Mouse (Mus musculus) thymus, postnatal 36 days (tissue): ENCODE results near the gene Armh1.
"Not testable (repeated sequence)": the region's sequence is repeated elsewhere in the genome, so short reads cannot be mapped to it uniquely, and the experiment has no call there.

ENCODE experiments used
- DNase-seq, 2 experiments: peaks; one replicate each; pipeline ENCODE4 v3.0.0; 2022; ENCODE audit warnings: mixed read lengths in 2 of 2

The Armh1 gene

DNA sequence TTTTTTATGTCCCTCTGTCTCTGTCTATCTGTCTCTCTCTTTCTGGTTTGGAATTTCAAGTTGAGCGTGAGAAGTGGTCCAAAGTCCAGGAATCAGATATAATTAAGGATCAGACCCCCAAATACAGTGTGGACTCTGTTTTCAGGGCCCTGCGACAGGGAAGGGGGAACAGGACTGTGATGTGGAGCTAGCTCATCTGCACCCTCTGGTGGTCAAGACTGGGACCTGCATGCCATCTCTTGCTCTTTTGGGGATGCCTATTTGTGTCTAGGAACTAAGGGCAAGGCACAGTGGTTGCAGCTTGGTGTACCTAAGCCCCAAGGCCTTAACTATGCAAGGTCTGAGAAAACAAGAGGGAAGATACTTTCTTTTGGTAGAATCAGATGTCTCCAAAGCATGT is 15.4 kb upstream of the Armh1 start:
- DNase-seq: peak; percentile 71 to 73

DNA sequence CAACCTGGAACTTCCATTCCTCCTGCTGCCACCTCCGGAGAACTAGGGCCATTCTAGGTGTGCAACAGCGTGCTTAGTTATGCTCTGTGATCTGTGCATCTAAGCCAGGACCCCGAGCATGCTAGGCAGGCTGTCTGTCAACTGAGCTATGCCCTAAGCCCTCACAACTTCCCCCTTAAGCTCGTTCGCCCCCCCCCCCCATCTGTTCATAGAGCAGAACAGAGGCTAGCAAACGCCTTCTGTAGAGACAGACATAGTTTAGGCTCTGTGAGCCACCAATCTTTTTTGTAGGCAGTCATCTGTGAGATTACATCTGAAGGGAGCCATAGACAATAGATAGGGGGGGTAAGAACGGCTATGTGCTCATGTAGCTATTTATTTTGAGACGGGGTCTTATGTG is 11.1 kb upstream of the Armh1 start:
- DNase-seq: no peak

DNA sequence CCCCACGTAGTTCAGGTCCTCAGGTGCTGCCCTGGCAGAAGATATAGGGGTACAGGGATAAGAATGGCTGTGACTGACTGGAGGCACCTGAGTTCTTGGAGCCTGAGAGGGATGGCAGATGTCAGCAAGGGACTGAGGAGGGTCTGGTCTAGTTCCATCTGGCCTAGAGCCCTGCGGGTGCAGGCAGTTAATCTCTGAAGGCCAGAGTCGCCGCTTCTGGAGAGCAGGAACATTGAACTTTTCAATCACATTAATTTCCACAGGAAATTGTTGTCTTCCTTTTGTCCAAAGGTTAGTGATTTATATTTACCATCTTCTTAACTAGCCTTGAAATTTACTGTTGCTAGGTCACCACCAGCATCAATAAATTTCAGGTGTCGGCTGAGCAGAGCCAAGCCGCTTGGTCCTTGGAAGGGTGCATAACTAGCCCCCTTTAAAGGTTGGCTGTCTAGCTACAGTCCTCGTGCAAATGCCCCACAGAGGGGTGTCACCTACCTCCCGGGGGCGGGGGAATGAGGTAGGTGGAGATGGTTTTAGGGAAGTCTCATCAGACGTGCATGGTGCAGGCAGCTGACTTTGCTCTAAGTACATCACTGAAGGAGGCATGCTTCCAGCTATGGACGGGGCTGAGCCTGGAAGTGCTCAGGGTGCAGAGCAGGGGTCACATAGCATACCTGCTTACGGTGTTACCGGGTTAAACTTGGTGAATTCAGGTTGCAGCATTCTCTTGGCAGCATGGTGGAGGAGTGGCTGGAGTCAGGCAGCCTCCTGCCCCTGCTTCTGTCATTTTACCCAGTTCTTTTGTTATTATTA is 10.4 kb upstream of the Armh1 start:
- no peak for DNase-seq

DNA sequence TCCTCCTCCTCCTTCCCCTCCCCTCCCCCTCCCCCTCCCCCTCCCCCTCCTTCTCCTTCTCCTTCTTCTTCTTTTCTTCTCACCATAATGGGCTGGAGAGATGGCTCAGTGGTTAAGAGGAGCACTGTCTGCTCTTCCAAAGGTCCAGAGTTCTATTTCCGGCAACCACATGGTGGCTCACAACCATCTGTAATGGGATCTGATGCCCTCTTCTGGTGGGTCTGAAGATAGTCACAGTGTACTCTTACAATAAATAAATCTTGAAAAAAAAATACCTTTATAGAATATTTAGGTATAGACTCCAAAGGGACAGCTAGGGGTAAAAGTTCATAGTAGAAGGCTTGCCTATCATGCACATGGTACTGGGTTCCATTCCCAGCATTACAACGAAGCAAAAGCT is 9.3 kb upstream of the Armh1 start:
- DNase-seq: no peak

DNA sequence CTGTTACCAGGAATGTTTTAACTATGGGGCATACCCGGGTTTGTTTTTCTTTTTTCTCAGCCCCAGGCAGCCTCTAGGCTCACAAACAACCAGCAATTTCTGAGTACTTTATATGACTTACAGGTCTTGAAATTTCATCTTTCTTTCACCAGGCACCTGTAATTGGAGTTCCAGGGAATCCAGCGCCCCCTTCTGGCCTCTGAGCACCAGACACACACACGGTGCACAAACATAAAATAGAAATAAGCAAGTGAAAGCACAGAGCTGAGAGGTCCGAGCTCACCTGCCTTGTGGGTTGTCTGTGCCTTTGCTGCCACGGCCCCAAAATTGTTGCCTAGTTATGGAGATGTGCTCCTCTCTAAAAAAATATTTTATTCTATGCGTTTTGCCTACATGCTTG is 8.0 kb upstream of the Armh1 start:
- not testable (repeated sequence) for DNase-seq

DNA sequence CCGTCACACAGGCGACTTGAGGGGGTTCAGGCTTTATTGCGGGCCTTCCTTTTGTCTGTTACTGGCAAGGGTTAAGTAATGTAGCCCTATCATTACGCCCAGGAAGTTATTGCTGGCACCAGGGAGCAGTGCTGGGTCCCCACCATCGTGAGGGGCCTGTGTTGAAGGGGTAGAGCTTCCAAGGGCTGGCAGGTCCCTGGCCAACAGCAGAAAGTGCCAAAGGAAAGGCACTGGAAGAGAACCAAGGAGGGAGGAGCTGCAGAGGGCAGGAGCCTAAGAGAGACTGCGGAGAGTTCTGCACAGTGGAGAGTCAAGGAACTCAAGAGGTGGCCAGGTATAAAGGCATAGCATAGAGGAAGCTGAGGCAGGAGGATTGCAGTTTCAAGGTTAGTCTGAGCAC is 2.7 kb upstream of the Armh1 start:
- no peak for DNase-seq

DNA sequence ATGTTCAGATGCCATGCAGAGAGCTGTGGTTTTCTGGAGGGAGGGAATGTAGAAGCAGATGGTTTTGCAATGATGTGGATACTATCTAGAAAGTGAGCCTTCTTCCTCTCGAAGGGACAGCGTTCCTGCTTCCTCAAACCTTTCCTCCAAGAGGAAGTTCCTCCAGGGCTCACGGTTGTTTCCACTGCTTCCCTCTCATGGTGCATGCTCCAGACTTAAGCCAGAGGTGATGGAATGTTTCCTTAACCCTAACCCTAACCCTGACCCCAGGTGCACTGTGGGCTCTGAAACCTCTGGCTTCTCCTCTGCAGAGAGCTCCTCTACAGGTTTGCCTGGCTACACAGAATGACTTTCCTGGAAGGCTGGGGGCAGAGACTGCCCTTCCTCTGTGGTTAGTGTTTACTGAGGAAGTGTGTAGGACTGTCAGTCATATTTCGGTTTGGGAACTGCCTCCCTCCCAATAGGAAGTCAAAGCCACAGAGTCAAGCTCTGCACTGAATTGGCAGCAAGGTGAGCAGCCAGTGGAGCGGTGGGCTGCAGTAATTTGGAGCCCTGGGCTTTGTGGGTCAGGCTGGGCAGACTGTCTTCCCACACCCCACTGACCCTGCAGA is 2.2 kb upstream of the Armh1 start:
- DNase-seq: no peak

DNA sequence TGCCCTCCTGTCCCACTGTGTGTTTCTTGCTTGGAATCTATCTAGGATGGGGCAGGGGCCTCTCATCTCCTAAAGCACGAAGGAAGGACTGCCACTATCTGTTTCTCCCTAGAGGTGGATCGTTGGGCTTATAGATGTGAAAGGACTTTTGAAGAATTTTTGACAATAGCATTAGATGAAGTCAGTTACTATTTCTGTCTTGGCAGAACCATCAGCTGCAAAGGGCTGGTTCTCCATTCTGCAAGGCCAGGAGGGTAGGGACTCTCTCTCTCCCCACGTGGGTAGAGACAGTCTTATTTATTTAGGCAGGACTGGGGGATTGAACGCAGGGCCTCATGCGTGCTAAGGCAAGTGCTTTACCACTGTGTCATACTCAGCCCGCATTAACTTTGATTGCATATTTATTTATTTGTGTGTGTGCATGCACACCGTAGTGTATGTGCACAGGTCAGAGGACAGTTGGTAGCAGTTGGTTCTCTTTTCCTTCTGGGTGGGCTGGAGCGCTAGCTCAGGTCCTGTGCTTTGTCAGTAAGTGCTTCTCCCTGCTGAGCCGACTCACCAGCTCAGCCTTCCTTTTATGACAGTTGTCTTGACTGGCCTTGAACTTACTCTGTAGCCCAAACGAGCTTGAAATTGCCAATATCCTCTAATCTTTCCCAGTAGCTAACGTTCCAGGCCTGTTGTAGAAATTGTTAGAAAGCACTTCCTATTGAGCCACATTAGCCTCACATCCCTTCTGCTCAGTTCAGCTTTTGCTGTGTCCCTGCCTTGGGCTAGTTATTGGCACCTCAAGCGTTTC is 1.5 kb upstream of the Armh1 start:
- no peak for DNase-seq

DNA sequence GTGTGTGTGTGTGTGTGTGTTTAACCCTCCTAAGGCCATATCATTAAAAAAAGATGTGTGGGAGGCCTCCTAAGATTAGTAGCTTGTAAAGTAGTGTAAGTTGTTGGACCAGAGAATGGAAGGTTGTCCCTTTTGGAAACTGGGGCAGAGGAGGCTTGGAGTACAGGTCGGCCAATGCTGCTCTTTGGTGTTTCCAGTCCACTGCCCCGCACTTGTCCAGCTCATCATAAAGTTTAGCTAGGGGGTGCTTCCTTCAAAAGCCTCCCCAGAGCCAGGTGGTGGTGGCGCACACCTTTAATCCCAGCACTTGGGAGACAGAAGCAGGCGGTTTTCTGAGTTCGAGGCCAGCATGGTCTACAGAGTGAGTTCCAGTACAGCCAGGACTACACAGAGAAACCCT is 830 bp upstream of the Armh1 start:
- DNase-seq: no peak

DNA sequence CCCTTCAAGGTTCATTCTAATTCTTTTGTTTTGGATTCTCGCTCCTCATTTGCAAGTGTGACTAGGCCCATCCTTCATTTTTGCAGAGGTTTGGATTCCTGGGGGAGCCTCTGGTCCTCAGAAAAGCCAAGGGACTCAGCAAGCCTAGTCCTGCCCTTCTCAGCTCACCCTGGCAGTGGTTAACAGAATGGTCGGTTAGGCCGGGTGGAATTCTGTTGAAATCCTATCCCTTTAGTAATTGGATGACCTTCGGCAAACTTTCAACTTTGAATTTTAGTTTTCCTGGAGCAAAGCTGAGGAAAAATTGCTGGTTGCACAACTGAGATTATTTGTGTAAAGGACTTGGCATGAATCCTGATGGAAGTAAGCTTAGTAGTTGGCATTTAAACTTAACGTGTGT is 426 bp upstream of the Armh1 start:
- DNase-seq: no peak

DNA sequence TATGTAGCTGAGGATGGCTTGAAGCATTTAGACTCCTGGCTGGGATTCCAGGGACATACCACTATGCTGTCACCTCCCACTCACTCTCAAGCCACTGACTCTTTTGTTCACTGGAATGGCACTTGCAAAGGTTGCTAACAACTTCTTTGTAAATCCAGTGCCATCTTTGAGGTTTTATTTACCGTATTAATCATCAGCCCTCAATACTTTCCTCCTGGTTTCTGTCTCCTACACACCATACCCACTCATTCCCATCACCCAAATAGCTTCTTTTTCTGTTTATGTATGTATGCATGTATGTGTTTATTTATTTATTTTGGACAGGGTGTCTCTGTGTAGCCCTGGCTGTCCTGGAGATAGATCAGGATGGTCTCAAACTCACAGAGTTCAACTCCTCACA is 943 bp downstream of the Armh1 start:
- no peak for DNase-seq

DNA sequence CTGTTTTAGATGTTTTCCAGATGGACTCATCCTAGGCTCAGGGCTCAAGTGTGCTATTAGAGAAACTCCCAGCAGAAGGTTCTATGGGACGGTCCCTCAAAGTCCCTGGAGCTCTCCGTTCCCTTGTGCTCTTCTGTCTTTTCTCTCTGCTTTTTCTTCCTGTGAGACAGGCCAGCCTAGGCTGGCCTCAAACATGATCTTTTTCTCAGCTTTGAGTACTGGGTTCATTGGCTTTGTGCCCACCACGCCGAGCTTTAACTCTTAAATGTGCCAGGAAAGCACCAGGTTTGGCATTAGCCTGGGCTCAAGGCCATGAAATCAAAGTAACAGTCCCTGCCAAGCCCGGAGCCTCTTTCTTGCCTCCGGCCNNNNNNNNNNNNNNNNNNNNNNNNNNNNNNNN is 11.1 kb downstream of the Armh1 start:
- no peak for DNase-seq

DNA sequence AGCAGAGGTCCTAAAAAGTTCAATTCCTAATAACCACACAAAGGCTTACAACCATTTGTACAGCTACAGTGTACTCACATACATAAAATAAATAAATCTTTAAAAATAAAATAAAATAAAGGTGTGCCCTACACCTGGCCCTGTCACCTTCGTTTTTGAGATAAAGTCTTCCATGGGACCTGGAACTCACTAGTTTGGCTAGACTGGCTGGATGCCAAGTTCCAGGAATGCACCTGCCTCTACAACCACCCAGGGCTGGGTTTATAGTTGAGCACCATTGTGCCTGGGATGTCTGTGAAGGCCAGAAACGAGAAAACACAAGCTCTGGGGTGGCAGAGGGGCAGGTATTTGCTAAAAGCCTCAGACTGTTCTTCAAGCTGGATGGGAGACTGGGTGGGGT is 12.8 kb downstream of the Armh1 start:
- DNase-seq: no peak

DNA sequence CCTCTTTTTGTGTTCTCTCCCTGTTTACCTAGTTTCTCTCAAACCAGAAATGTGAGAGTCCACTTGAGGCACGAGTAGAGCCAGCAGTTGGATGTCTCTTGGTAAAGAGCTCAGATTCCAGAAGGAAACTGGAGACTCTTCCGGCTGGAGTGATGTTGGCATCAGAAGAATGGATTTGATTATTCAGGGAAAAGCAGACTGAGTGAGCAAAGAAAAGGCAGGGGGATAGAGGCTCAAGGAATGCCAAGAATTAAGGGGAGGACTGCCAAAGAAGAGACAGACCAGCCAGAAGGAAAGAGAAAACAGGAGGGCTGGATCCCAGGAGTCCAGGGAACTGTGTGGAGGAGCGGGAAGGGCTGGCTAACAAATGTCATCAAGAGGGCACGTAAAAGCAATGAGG is 16.1 kb downstream of the Armh1 start:
- DNase-seq: no peak

DNA sequence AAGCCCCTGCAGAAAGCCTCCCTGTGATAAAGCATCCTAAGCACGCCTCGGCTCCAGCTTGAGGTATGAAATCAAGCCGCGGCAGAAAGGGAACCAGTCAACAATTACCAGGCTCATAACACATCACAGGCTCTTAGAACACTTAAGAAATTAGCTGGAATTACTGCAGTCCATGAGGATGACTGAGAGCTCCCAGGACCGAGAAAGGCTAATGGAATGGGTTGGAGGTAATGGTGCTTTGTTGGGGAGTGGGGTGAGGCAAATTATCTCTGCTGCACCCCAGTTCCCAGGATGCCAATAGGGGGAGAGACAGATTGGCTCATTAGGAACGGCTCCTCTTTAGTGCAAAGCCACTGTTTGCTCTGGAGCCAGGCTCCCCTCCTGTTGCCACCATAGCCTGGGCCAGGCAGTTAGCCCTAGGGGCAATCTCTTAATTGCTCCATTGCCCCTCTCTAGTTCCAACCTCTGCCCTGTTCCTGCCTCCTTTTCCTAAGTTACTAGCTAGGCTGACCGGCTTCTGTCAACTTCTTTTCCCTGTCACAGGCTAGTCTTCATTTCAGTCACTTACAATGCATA is 17.7 kb downstream of the Armh1 start:
- no peak for DNase-seq

DNA sequence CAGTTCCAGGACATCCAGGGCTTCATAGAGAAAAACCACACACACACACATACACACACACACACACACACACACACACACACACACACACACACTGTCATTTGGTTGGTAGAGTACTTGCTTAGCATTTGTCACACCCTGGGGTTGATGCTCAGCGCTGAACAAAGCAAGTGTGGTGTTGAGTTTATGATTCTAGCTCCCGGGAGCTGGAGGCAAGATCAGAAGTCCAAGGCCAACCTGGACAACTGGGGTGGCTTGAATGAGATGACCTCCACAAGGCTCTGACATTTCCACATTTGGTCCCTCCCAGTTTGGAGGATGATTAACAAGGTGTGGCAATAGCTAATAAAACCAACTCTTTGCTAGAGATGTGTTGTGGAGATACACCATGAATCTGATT is 20.7 kb downstream of the Armh1 start:
- no peak for DNase-seq

DNA sequence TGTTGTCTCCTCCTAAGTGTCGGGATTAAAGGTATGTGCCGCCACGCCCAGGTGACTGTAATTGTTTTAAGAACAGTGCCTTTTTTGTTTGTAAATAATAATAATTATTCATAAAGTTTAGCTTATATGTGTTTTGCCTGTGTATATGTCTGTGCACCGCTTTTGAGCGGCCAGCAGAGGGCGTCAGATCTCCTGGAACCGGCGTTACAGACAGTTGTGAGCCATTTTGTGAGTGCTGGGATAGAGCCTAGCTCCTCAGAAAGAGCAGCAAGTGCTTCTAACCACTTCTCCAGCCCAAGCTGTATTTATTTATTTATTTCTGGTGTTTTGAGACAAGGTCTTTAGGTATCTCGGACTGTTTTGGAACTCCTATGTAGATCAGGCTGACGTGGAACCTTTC is 21.6 kb downstream of the Armh1 start:
- no peak for DNase-seq

DNA sequence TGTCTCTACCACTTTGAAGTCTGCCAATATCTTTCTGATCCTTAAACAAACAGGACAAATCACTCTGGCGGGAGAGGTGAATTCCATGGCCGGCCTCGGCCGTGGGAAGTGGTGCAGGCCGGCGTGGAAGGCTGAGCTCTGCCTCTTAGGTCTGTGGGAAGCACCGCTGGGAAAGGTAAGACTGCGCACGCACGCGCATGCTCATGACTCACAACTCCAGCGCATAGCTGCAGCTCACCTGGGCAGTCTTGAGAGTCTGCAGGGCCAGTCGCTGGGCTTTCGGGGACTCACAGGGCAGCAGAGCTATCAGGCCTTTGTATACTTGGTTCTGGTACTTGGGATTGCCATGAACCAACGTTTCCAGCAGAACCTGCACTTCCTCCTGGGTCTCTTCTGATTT is 22.3 kb downstream of the Armh1 start:
- no peak for DNase-seq

DNA sequence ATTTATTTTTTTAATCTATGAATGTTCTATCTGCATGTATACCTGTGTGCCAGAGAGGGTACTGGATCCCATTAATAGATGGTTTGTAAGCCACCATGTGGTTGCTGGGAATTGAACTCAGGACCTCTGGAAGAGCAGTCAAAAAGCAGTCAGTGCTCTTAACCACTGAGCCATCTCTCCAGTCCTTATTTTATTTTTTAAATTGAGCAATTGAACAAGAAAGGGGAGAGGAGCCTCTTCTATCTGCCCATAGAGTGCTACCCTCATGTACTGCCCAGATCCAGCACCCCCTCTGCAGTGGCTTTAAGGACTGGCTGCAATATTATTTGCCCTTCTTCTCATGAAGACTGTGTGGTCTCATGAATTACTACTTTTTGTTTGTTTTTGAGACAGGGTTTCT is 26.7 kb downstream of the Armh1 start:
- no peak for DNase-seq

DNA sequence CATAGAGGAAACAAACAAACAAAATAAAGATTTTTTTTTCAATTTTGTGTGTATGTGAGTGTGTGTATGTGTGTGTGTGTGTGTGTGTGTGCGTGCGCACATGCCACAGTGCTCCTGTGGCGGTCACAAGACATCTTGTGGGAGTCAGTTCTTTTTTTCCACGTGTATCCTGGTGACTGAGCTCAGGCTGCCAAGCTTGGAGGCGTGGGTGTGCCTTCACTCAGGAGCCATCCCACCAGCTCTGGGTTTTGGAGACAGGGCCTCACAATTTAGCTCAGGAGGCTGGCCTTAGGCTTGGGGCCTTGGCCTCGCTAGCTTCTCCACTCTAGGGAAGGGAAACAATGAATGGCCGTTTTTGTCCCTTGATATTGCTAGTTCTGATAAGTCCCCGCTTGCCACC is 27.8 kb downstream of the Armh1 start:
- DNase-seq: no peak

DNA sequence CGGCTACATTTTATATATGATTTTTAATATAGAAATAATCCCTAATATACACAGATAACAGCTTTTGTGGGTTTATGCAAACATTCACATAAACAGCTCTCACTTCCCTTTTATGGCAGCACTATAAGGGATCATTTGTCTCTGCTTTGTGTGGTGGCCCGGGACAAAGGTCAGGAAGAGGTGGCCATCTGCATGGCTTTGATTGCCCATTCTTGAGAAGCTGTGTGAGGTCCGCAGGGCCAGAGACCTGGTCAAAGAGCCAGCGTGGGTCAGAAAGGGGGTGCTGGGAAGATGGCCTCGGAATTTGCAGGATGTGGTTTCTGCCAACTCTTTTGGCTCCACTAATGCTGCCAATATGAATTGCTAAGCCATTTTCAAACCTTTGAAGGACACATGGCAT is 28.9 kb downstream of the Armh1 start:
- no peak for DNase-seq

DNA sequence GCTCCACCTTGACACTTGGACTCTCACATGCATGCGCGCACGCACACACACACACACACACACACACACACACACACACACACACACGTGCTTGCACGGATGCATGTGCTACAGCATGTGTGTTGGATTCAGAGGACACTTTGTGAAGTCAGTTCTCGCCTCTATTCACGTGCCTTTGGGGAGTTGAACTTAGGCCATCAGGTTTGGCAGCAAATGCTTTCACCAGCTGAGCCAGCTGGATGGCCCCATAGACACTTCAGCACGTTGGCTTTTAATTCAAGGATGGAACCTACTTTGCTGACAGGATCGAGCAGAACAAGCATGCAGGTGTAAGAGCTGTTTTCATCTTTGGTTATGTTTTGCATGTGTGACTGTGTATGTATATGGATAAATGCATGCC is 30.1 kb downstream of the Armh1 start:
- no peak for DNase-seq

DNA sequence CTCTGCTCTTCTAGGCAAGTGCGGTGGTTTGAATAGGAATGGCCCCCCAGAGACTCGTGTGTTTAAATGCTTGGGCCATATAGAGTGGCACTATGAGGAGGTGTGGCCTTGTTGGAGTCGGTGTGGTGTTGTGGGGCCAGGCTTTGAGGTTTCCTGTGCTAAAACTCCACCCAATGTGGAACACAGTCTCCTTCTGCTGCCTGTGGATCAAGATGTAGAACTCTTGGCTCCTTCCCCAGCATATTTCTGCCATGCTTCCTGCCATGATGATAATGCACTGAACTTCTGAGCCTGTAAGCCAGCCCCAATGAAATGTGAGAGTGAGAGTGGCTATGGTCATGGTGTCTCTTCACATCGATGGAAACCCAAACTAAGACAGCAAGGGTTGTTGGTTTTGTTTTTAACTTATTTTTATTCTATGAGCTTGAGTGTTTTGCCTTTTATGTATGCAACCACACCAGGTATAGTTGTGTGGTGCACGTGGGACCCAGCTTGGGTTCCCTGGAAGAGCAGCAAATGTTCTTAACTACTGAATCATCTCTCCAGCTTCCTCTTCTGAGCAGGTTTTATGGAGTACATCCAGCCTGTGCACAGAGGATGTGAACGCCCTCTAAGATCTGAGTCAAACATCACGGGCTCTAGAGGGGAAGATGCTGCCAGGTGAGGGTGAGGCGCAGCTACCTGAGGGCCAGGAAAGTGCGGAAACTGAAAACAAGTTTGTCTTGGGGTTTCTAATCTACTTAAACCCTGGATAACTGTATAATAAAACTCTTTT is 31.0 kb downstream of the Armh1 start:
- DNase-seq: no peak
